8 mouse cellular contexts compared by ENCODE assay signal in the genomic region with DNA sequence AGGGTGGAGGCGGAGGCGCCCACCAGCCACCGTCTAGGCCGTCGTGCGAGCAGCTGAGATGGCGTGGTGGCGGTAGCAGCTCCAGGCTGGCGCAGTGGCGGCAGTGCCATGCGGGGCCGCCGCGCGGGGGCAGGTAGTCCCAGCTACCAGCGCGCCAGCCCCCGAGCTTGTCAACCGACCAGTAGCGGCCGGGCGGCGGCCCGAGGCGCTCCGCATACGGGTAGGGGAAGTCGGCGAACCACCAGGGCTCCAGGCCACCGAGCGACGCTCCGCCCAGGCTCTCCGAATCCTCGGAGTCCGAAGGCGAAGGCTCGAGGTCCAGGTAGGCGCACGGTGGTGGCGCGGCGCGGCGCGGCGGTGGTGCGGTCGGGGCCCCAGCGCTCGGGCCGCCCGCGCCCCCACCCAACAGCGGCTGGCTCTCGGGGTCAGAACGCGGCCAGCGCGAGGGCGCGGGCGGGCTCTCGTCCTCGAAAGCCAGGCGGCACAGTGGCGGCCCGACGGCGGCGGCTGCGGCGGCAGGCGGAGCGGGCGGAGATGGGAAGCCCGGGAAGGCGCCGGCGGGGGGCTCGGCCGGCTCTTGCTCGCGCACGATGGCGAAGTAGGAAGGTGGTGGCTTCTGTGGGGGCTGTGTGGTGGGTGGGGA. TPM values are rescaled to one million over a fixed set of nuclear protein-coding genes. Genes with fewer than 3 reads are reported as not detected.
DNase-seq lines count a peak whose midpoint lies in the region; ATAC-seq and TF ChIP-seq lines count a peak whose summit lies in the region.

No protein-coding gene starts in this region.

- intact Hi-C loops in gastrocnemius, postnatal 36 days (cut with DNase I), result no loop called here

- peak overlapping the region; percentile 51 for H3K4me3 ChIP-seq in layer of hippocampus, adult 2 months
- H3K4me3 ChIP-seq in embryonic facial prominence, embryonic 11.5 days (ENCODE audit: low read depth, low read length), result peak overlapping the region; percentile 33
- H3K4me3 ChIP-seq in hindbrain, postnatal 0 days (ENCODE audit: low read length), result peak overlapping the region; percentile 20
- H3K4me3 ChIP-seq in midbrain, embryonic 12.5 days, result peak overlapping the region; percentile 33

- H3K27me3 ChIP-seq in embryonic facial prominence, embryonic 11.5 days (ENCODE audit: control insufficient read depth, insufficient read depth, low read length), result peaks cover 41% of the 10 kb centered on the region
- peaks cover 21% of the 10 kb centered on the region for H3K27me3 ChIP-seq in hindbrain, postnatal 0 days (ENCODE audit: insufficient read depth, low read length)
- H3K27me3 ChIP-seq in midbrain, embryonic 12.5 days, result peaks cover 65% of the 10 kb centered on the region

- peak overlapping the region; percentile 59; the same call in 1 of the 2 replicates for H3K27ac ChIP-seq in layer of hippocampus, adult 2 months
- no peak overlapping the region for H3K27ac ChIP-seq in embryonic facial prominence, embryonic 11.5 days (replicated peaks; ENCODE audit: low read depth, low read length)
- no peak overlapping the region; the same call in 1 of the 2 replicates for H3K27ac ChIP-seq in hindbrain, postnatal 0 days
- no peak overlapping the region for H3K27ac ChIP-seq in midbrain, embryonic 12.5 days (replicated peaks)

- no peaks in the 10 kb centered on the region for H3K9me3 ChIP-seq in embryonic facial prominence, embryonic 11.5 days (replicated peaks; ENCODE audit: control insufficient read depth, low read length)
- no peaks in the 10 kb centered on the region for H3K9me3 ChIP-seq in hindbrain, postnatal 0 days (ENCODE audit: low read length)
- H3K9me3 ChIP-seq in midbrain, embryonic 12.5 days, result no peaks in the 10 kb centered on the region

- peak overlapping the region; percentile 18; the same call in 1 of the 2 replicates for H3K9ac ChIP-seq in embryonic facial prominence, embryonic 11.5 days (replicated peaks; ENCODE audit: low read length)
- no peak overlapping the region; the same call in 1 of the 2 replicates for H3K9ac ChIP-seq in hindbrain, postnatal 0 days (replicated peaks; ENCODE audit: low read length)
- 0 out of 2 replicates have a peak overlapping the region, but pooled peaks have one; percentile 24 for H3K9ac ChIP-seq in midbrain, embryonic 12.5 days (replicated peaks)

- no peaks in the 10 kb centered on the region for H3K36me3 ChIP-seq in embryonic facial prominence, embryonic 11.5 days (replicated peaks; ENCODE audit: control insufficient read depth, insufficient read depth, low read depth, low read length)
- peaks cover 4% of the 10 kb centered on the region; the same call in 1 of the 2 replicates for H3K36me3 ChIP-seq in hindbrain, postnatal 0 days (ENCODE audit: insufficient read depth, low read length)
- H3K36me3 ChIP-seq in midbrain, embryonic 12.5 days, result peaks cover 5% of the 10 kb centered on the region; the same call in 1 of the 2 replicates

- no peak for DNase-seq in layer of hippocampus, adult 2 months (ENCODE audit: low spot score in 2 of 2)
- no peak for DNase-seq in layer of hippocampus, adult 9-10 months (ENCODE audit: low spot score)
- DNase-seq in embryonic facial prominence, embryonic 11.5 days (ENCODE audit: low spot score), result peak; percentile 27
- DNase-seq in hindbrain, postnatal 0 days (ENCODE audit: low spot score), result no peak
- DNase-seq in T-cell, adult 2 months (ENCODE audit: low spot score), result no peak
- no peak for DNase-seq in cerebellum, postnatal 4 days (ENCODE audit: low spot score in 2 of 2)
- DNase-seq in gastrocnemius, postnatal 36 days, result no peak

- WGBS in embryonic facial prominence, embryonic 11.5 days, result 2% methylated on average over 49 of the region's 86 CpGs
- 8% methylated on average over 56 of the region's 86 CpGs for WGBS in hindbrain, postnatal 0 days
- WGBS in midbrain, embryonic 12.5 days, result 2% methylated on average over 57 of the region's 86 CpGs

- no peak for TF ChIP-seq CTCF in layer of hippocampus, adult 2 months (conservative IDR thresholded peaks at IDR 0.05)
- TF ChIP-seq CTCF in hindbrain, postnatal 0 days (IDR thresholded peaks at IDR 0.05; ENCODE audit: low read depth), result no peak

- peak overlapping the region; percentile 50 for H3K4me2 ChIP-seq in embryonic facial prominence, embryonic 11.5 days (ENCODE audit: low read depth, low read length)
- peak overlapping the region; percentile 36 for H3K4me2 ChIP-seq in hindbrain, postnatal 0 days (ENCODE audit: low read depth, low read length)
- peak overlapping the region; percentile 41 for H3K4me2 ChIP-seq in midbrain, embryonic 12.5 days (replicated peaks)

- H3K4me1 ChIP-seq in embryonic facial prominence, embryonic 11.5 days (ENCODE audit: control insufficient read depth, insufficient read depth, low read length), result peaks cover 5% of the 10 kb centered on the region; the same call in 1 of the 2 replicates
- H3K4me1 ChIP-seq in hindbrain, postnatal 0 days (ENCODE audit: insufficient read depth, low read length), result 0 out of 2 replicates have a peak, but pooled peaks cover 4% of the 10 kb centered on the region
- peaks cover 32% of the 10 kb centered on the region for H3K4me1 ChIP-seq in midbrain, embryonic 12.5 days

- ATAC-seq in embryonic facial prominence, embryonic 11.5 days (replicated peaks; ENCODE audit: insufficient number of reproducible peaks, low FRiP score, low TSS enrichment, low read depth), result no peak
- no peak for ATAC-seq in hindbrain, postnatal 0 days
- ATAC-seq in midbrain, embryonic 12.5 days (ENCODE audit: low FRiP score, low read depth), result no peak

RNA-seq across cellular contexts. Expression of a gene that starts 2.5 kb away (rescaled TPM):
- total RNA-seq in layer of hippocampus, adult 2 months (2021), result 10 to 100 TPM; 20.5 to 22.7 TPM
- polyA plus RNA-seq in embryonic facial prominence, embryonic 11.5 days (2014; fragmentation: Nextera tagmentation; extraction: Ambion mirVana), result 78.6 and 81.7 TPM in 2 replicates
- 29.1 and 34.6 TPM in 2 replicates for total RNA-seq in hindbrain, postnatal 0 days (2014; rRNA removed)
- polyA plus RNA-seq in hindbrain, postnatal 0 days (2015; fragmentation: Nextera tagmentation; extraction: Ambion mirVana), result 44.6 and 48.6 TPM in 2 replicates
- polyA plus RNA-seq in midbrain, embryonic 12.5 days (2016; fragmentation: Nextera tagmentation; extraction: Ambion mirVana), result 50.1 and 50.2 TPM in 2 replicates
- total RNA-seq in gastrocnemius, postnatal 36 days (2021), result 10 to 100 TPM; 11.8 to 14.5 TPM

RNA-seq across cellular contexts. Expression of a gene that starts 8.7 kb away (rescaled TPM):
- 1 to 10 TPM; 1.6 to 1.9 TPM for total RNA-seq in layer of hippocampus, adult 2 months (2021)
- 2.1 and 2.7 TPM in 2 replicates for polyA plus RNA-seq in embryonic facial prominence, embryonic 11.5 days (2014; fragmentation: Nextera tagmentation; extraction: Ambion mirVana)
- 0.97 and 1.4 TPM in 2 replicates for total RNA-seq in hindbrain, postnatal 0 days (2014; rRNA removed)
- polyA plus RNA-seq in hindbrain, postnatal 0 days (2015; fragmentation: Nextera tagmentation; extraction: Ambion mirVana), result 0.89 and 1.2 TPM in 2 replicates
- polyA plus RNA-seq in midbrain, embryonic 12.5 days (2016; fragmentation: Nextera tagmentation; extraction: Ambion mirVana), result 0.46 and 1.1 TPM in 2 replicates
- under 1 TPM; 0.15 to 0.27 TPM for total RNA-seq in gastrocnemius, postnatal 36 days (2021)

RNA-seq across cellular contexts. Expression of a gene that starts 18.9 kb away (rescaled TPM):
- total RNA-seq in layer of hippocampus, adult 2 months (2021), result 100 to 1,000 TPM; 144 to 149 TPM
- 168 and 170 TPM in 2 replicates for polyA plus RNA-seq in embryonic facial prominence, embryonic 11.5 days (2014; fragmentation: Nextera tagmentation; extraction: Ambion mirVana)
- 176 and 221 TPM in 2 replicates for total RNA-seq in hindbrain, postnatal 0 days (2014; rRNA removed)
- polyA plus RNA-seq in hindbrain, postnatal 0 days (2015; fragmentation: Nextera tagmentation; extraction: Ambion mirVana), result 209 and 216 TPM in 2 replicates
- polyA plus RNA-seq in midbrain, embryonic 12.5 days (2016; fragmentation: Nextera tagmentation; extraction: Ambion mirVana), result 288 and 293 TPM in 2 replicates
- total RNA-seq in gastrocnemius, postnatal 36 days (2021), result 10 to 100 TPM; 32.6 to 33.4 TPM

RNA-seq across cellular contexts. Expression of a gene that starts 39.3 kb away (rescaled TPM):
- total RNA-seq in layer of hippocampus, adult 2 months (2021), result 10 to 100 TPM; 78.4 to 81.4 TPM
- 85.2 and 85.7 TPM in 2 replicates for polyA plus RNA-seq in embryonic facial prominence, embryonic 11.5 days (2014; fragmentation: Nextera tagmentation; extraction: Ambion mirVana)
- total RNA-seq in hindbrain, postnatal 0 days (2014; rRNA removed), result 161 and 196 TPM in 2 replicates
- 45.9 and 50.2 TPM in 2 replicates for polyA plus RNA-seq in hindbrain, postnatal 0 days (2015; fragmentation: Nextera tagmentation; extraction: Ambion mirVana)
- 40.6 and 54.6 TPM in 2 replicates for polyA plus RNA-seq in midbrain, embryonic 12.5 days (2016; fragmentation: Nextera tagmentation; extraction: Ambion mirVana)
- total RNA-seq in gastrocnemius, postnatal 36 days (2021), result 10 to 100 TPM; 52.8 to 56.7 TPM

RNA-seq across cellular contexts. Expression of a gene that starts 44.9 kb away (rescaled TPM):
- 10 to 100 TPM in 1 of 2 experiments, 1 to 10 TPM in 1; 10.0 to 11.6 TPM for total RNA-seq in layer of hippocampus, adult 2 months (2021)
- 0.13 and 0.18 TPM in 2 replicates for polyA plus RNA-seq in embryonic facial prominence, embryonic 11.5 days (2014; fragmentation: Nextera tagmentation; extraction: Ambion mirVana)
- total RNA-seq in hindbrain, postnatal 0 days (2014; rRNA removed), result 37.8 and 44.9 TPM in 2 replicates
- polyA plus RNA-seq in hindbrain, postnatal 0 days (2015; fragmentation: Nextera tagmentation; extraction: Ambion mirVana), result 4.1 and 4.4 TPM in 2 replicates
- polyA plus RNA-seq in midbrain, embryonic 12.5 days (2016; fragmentation: Nextera tagmentation; extraction: Ambion mirVana), result 0.60 and 1.0 TPM in 2 replicates
- total RNA-seq in gastrocnemius, postnatal 36 days (2021), result under 1 TPM; 0.22 to 0.23 TPM
